Mouse (Mus musculus) brain, embryonic 14.5 days (tissue): ENCODE measurements at regions not wholly inside any gene's neighbourhood (a gene's known extent, or its start where the extent isn't known, plus 50 kb on each side); places are given as distances from the start of the nearest gene placed in this dataset.

Experiments
- CTCF ChIP-seq: fragments of 200-500 bp; IDR thresholded peaks from 2 replicates; pipeline ENCODE4 v1.5.1; 2012; ENCODE audit warnings: inconsistent platforms, mild to moderate bottlenecking, moderate library complexity, borderline replicate concordance; ENCODE audit not compliant: insufficient read depth, insufficient read length; ENCODE audit errors: extremely low read depth
- POLR2A ChIP-seq: fragments of 200-500 bp; IDR thresholded peaks from 2 replicates; pipeline ENCODE4 v1.6.1; 2012; ENCODE audit warnings: mild to moderate bottlenecking, inconsistent platforms, borderline replicate concordance; ENCODE audit not compliant: poor library complexity, insufficient read depth, insufficient read length, severe bottlenecking; ENCODE audit errors: extremely low read depth

GRCm38 (mm10) chr11:31795084-31795483 is 76.9 kb upstream of the Cpeb4 start:
- no peak for TF ChIP-seq CTCF
- TF ChIP-seq POLR2A, result no peak
